Mouse (Mus musculus) cerebral cortex, adult 2 months (tissue): ENCODE measurements around the gene Sh3bgrl3.

Experiments
- WGBS: fragments of 180-500 bp; shearing (Covaris S2); methylation state at CpG from one replicate; pipeline ENCODE4 v1.1.7; 2018; 5-methylcytosine and 5-hydroxymethylcytosine counted together

The Sh3bgrl3 gene

DNA sequence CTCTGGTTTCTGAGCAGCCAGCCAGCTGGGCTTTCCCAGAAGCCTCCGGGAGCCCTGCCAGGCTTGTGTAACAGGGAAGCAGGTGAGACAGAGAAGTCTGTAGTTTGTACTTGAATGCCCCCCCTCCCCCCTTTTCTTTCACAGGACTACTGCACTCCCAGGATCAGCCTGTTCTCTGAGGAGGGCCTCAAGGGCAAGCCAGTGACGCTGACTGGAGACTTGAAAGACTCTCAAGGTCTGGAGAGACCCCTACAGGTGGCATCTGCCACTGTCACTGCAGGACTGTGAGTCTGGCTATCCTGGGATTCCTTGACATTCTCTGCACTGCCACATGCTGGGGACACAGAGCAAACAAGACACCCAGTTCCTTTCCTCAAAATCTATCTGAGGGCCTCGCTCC lies 49.9 kb downstream of the Sh3bgrl3 start:
- WGBS = 29% methylated on average over 3 of the region's 3 CpGs
